8 mouse cellular contexts compared by ENCODE assay signal in the genomic region with DNA sequence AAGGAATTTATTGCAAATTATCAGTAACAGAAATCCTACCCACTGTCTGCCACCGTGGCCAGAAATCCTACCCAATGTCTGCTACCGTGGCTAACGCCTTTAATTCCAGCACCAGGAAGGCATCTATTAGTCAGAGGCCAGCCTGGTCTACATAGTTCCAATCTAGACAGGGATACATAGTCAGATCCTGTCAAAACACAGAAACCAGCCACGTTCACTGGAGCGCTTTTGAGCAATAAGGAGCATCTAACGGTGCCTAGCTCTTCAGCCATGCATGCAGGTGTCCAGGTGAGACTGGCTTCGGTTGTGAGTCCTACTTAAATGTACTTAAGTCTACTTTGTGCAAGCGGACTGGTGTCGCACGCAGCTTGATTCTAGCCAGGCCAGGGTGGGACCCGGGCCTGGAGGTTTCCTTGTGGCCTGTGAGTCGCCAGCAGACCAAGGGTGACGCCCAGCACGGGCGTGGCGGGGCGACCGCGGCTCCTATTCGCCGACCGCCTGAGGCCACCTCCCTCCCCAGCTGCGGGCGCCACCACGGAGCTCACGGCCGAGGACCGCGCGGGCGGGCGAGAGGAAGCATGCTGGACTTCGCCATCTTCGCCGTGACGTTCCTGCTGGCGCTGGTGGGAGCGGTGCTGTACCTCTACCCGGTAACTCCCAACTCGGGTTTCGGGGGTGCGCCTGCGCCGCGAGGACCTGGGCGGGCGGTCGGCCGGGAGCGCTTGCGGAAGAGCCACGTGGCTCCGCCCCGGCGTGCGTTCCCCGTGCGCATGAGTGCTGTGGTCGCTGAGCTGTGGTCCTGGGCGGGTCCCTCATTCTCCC. TPM values are rescaled to one million over a fixed set of nuclear protein-coding genes. Genes with fewer than 3 reads are reported as not detected.
DNase-seq lines count a peak whose midpoint lies in the region; ATAC-seq lines count a peak whose summit lies in the region.

A gene (plus strand): TSS at position 516 of the 822 bp plus-strand sequence.

- peak; percentile 99 for ATAC-seq in hindbrain, embryonic 15.5 days (ENCODE audit: low FRiP score, low read depth)

- no peaks in the 10 kb centered on the region for H3K9me3 ChIP-seq in hindbrain, embryonic 15.5 days

- peak within 1 kb of the TSS; percentile 55 for H3K4me3 ChIP-seq in hindbrain, embryonic 15.5 days

- no peaks in the 10 kb centered on the region for H3K27me3 ChIP-seq in hindbrain, embryonic 15.5 days

- peaks cover 8% of the 10 kb centered on the region; the same call in 1 of the 2 replicates for H3K36me3 ChIP-seq in hindbrain, embryonic 15.5 days

- WGBS in hindbrain, embryonic 15.5 days: 1% methylated on average over 60 of the region's 60 CpGs

- peak within 1 kb of the TSS; percentile 81 for H3K4me2 ChIP-seq in hindbrain, embryonic 15.5 days

- H3K27ac ChIP-seq in hindbrain, embryonic 15.5 days (replicated peaks): peak within 1 kb of the TSS; percentile 88

- peak within 1 kb of the TSS; percentile 55 for H3K9ac ChIP-seq in hindbrain, embryonic 15.5 days

- peak; percentile 88 for DNase-seq in T-cell, adult 2 months (ENCODE audit: low spot score)
- peak; percentile 88 to 92 for DNase-seq in cerebellum, postnatal 36 days
- DNase-seq in frontal cortex, postnatal 36 days (ENCODE audit: low spot score in 2 of 2): peak; percentile 92 to 93
- DNase-seq in left cerebral cortex, adult 11 months (ENCODE audit: low spot score): peak; percentile 87
- DNase-seq in lung, postnatal 4 days: peak; percentile 92 to 96
- DNase-seq in retina, postnatal 7 days (ENCODE audit: low read depth, low spot score): peak; percentile 64
- peak; percentile 94 for DNase-seq in urinary bladder, adult 2 months (ENCODE audit: low spot score)

- H3K4me1 ChIP-seq in hindbrain, embryonic 15.5 days (replicated peaks): peaks cover 13% of the 10 kb centered on the region

RNA-seq across cellular contexts. Expression of the gene that starts here (rescaled TPM):
- polyA plus RNA-seq in hindbrain, embryonic 15.5 days (2015; fragmentation: Nextera tagmentation; extraction: Ambion mirVana): 16.5 and 17.1 TPM in 2 replicates
- polyA plus RNA-seq in urinary bladder, adult 2 months (2012; rRNA removed): 30.4 and 31.4 TPM in 2 replicates

Comparison
In these comparisons a context has a peak if more than half of its experiments do, and no peak if none do; other contexts are left out.
1. Peak in every context shown above with its lines: DNase-seq, ATAC-seq, H3K4me3 ChIP-seq and H3K27ac ChIP-seq.